ENCODE assay signal across 19 mouse cellular contexts in genomic region chr8:77670612-77671363, GRCm38 (mm10). TPM values are rescaled to one million over a fixed set of nuclear protein-coding genes. Genes with fewer than 3 reads are reported as not detected.
DNase-seq lines count a peak whose midpoint lies in the region; ATAC-seq and TF ChIP-seq lines count a peak whose summit lies in the region.
"Had no signal": no experiment of that assay in that cellular context is flagged by ENCODE, and none has a peak within 500 bp of the region (broad histone marks: within the 10 kb centered on the region; RNA-seq: fewer than 3 reads in every experiment).

No protein-coding gene starts in this region.

- no peaks in the 10 kb centered on the region; the same call in 1 of the 2 replicates for H3K4me1 ChIP-seq in megakaryocyte, embryonic 14.5 days
- H3K4me1 ChIP-seq in forebrain, embryonic 16.5 days (replicated peaks; ENCODE audit: control insufficient read depth, insufficient read depth, low read length) = peaks cover 5% of the 10 kb centered on the region; the same call in 1 of the 2 replicates
- peaks cover 11% of the 10 kb centered on the region; the same call in 1 of the 2 replicates for H3K4me1 ChIP-seq in limb, embryonic 15.5 days

- H3K9me3 ChIP-seq in megakaryocyte, embryonic 14.5 days = no peaks in the 10 kb centered on the region
- H3K9me3 ChIP-seq in forebrain, embryonic 16.5 days (ENCODE audit: control insufficient read depth, low read length) = no peaks in the 10 kb centered on the region
- no peaks in the 10 kb centered on the region for H3K9me3 ChIP-seq in limb, embryonic 15.5 days

- H3K36me3 ChIP-seq in megakaryocyte, embryonic 14.5 days (replicated peaks; ENCODE audit: low read length) = no peaks in the 10 kb centered on the region
- no peaks in the 10 kb centered on the region for H3K36me3 ChIP-seq in forebrain, embryonic 16.5 days (ENCODE audit: control insufficient read depth, insufficient read depth)
- H3K36me3 ChIP-seq in limb, embryonic 15.5 days = peaks cover 9% of the 10 kb centered on the region; the same call in 1 of the 2 replicates

- intact Hi-C loops in left cerebral cortex, adult 2 months (cut with DNase I) = no loop called here

- H3K9ac ChIP-seq in forebrain, embryonic 16.5 days (replicated peaks; ENCODE audit: low read depth, low read length) = no peak overlapping the region
- H3K9ac ChIP-seq in limb, embryonic 15.5 days = no peak overlapping the region
- H3K9ac ChIP-seq: lung, embryonic 14.5 days had no signal

- no peaks in the 10 kb centered on the region for H3K27me3 ChIP-seq in megakaryocyte, embryonic 14.5 days (replicated peaks)
- H3K27me3 ChIP-seq in forebrain, embryonic 16.5 days (replicated peaks; ENCODE audit: control insufficient read depth, insufficient read depth, low read length) = no peaks in the 10 kb centered on the region
- H3K27me3 ChIP-seq in limb, embryonic 15.5 days = no peaks in the 10 kb centered on the region

- no peak overlapping the region for H3K27ac ChIP-seq in forebrain, embryonic 16.5 days (ENCODE audit: low read length)
- H3K27ac ChIP-seq in limb, embryonic 15.5 days = 0 out of 2 replicates have a peak overlapping the region, but pooled peaks have one; percentile 57
- no peak overlapping the region for H3K27ac ChIP-seq in left cerebral cortex, adult 2 months

- TF ChIP-seq CTCF in left cerebral cortex, adult 2 months (IDR thresholded peaks at IDR 0.05) = no peak

- 73% methylated on average over 4 of the region's 4 CpGs for WGBS in forebrain, embryonic 16.5 days
- 52% methylated on average over 4 of the region's 4 CpGs for WGBS in limb, embryonic 15.5 days

- ATAC-seq in frontal cortex, adult (ENCODE audit: low TSS enrichment) = peak; percentile 13; the same call in 1 of the 2 replicates
- ATAC-seq in megakaryocyte, adult 5-6 weeks (ENCODE audit: poor library complexity, severe bottlenecking) = no peak
- ATAC-seq in forebrain, embryonic 16.5 days = peak; percentile 69
- ATAC-seq in limb, embryonic 15.5 days (ENCODE audit: insufficient number of reproducible peaks, low FRiP score, low TSS enrichment, low read depth) = no peak
- ATAC-seq: hindbrain, embryonic 16.5 days; Patski had no signal

- peak overlapping the region; percentile 59 for H3K4me3 ChIP-seq in megakaryocyte, embryonic 14.5 days (replicated peaks)
- H3K4me3 ChIP-seq in forebrain, embryonic 16.5 days (replicated peaks; ENCODE audit: low read length) = no peak overlapping the region
- H3K4me3 ChIP-seq in limb, embryonic 15.5 days = no peak overlapping the region
- H3K4me3 ChIP-seq in left cerebral cortex, adult 2 months = no peak overlapping the region
- H3K4me3 ChIP-seq: myocyte had no signal

- DNase-seq in frontal cortex, postnatal 25 days (ENCODE audit: low spot score in 2 of 2) = no peak
- DNase-seq in kidney, adult 11 months = no peak
- no peak for DNase-seq in left cerebral cortex, adult 2 months (ENCODE audit: extremely low spot score in 1 of 2, low spot score in 2 of 2)
- DNase-seq: cerebellum, adult 18-20 months; gastrocnemius, postnatal 25 days; kidney, adult 2 months; kidney, postnatal 4 days; layer of hippocampus, postnatal 36 days; lung, embryonic 14.5 days; right cerebral cortex, postnatal 25 days; thymus, adult 2 months had no signal

- no peak overlapping the region for H3K4me2 ChIP-seq in forebrain, embryonic 16.5 days (ENCODE audit: low read length)
- no peak overlapping the region for H3K4me2 ChIP-seq in limb, embryonic 15.5 days
- H3K4me2 ChIP-seq: lung, embryonic 14.5 days had no signal

RNA-seq across cellular contexts. Expression of gene Ednra, which starts 53.5 kb away (rescaled TPM):
- not detected in 2 replicates for polyA plus RNA-seq in megakaryocyte, embryonic 14.5 days (2012; ENCODE audit: insufficient read depth, low replicate concordance)
- 1.2 and 1.3 TPM in 2 replicates for total RNA-seq in megakaryocyte, adult 5-6 weeks (2015)
- 0.81 and 1.9 TPM in 2 replicates for total RNA-seq in megakaryocyte, adult 5-6 weeks (2017)
- polyA plus RNA-seq in forebrain, embryonic 16.5 days (2015; fragmentation: Nextera tagmentation; extraction: Ambion mirVana) = 4.3 and 4.6 TPM in 2 replicates
- 32.6 and 34.0 TPM in 2 replicates for polyA plus RNA-seq in limb, embryonic 15.5 days (2015; fragmentation: Nextera tagmentation; extraction: Ambion mirVana)
- 1 to 10 TPM; 2.8 to 3.5 TPM for total RNA-seq in left cerebral cortex, adult 2 months (2021)

Comparison
In these comparisons a context has a peak if more than half of its experiments do, and no peak if none do; other contexts are left out.
1. ATAC-seq: peak in frontal cortex, adult (single experiment) and forebrain, embryonic 16.5 days (single experiment); none in megakaryocyte, adult 5-6 weeks (single experiment) and limb, embryonic 15.5 days (single experiment).